Mouse (Mus musculus) myocyte (in vitro differentiated cells): ENCODE data around the gene Nfatc2.

ENCODE experiments used
- E2F4 ChIP-seq: IDR thresholded peaks from one replicate; pipeline ENCODE4 v1.6.1; 2011; ENCODE audit warnings: mild to moderate bottlenecking, control low read depth, moderate library complexity; ENCODE audit not compliant: insufficient read depth
- MAX ChIP-seq: IDR thresholded peaks from one replicate; pipeline ENCODE4 v1.6.1; 2011; ENCODE audit warnings: low read depth, mild to moderate bottlenecking, control low read depth
- MYOD1 ChIP-seq, 3 experiments: IDR thresholded peaks; one replicate each; pipeline ENCODE4 v1.6.1; 2011; ENCODE audit warnings: control low read depth in 2 of 3, low read depth in 2 of 3, mild to moderate bottlenecking in 2 of 3, moderate library complexity in 1 of 3; ENCODE audit not compliant: insufficient read length in 2 of 3, control insufficient read depth in 1 of 3
- POLR2A ChIP-seq: IDR thresholded peaks from one replicate; pipeline ENCODE4 v1.6.1; 2011; ENCODE audit warnings: low read depth, mild to moderate bottlenecking, control low read depth, moderate library complexity; ENCODE audit not compliant: insufficient read length
- TCF12 ChIP-seq: IDR thresholded peaks from one replicate; pipeline ENCODE4 v1.6.1; 2011; ENCODE audit warnings: mild to moderate bottlenecking, control low read depth; ENCODE audit not compliant: poor library complexity, insufficient read depth, severe bottlenecking

- no peak for TF ChIP-seq POLR2A
- TF ChIP-seq MYOD1 (IDR thresholded peaks at IDR 0.05; ENCODE audit: control insufficient read depth in 1 of 3, insufficient read length in 2 of 3, low read depth in 2 of 3), result no peak
- TF ChIP-seq MAX, result no peak
- TF ChIP-seq TCF12, result no peak
- TF ChIP-seq E2F4, result no peak
Observed at GRCm38 (mm10) chr2:168459627-168460026, 141.8 kb downstream of the Nfatc2 start.
